Mouse (Mus musculus): ENCODE results near the gene Cog6.

DNA sequence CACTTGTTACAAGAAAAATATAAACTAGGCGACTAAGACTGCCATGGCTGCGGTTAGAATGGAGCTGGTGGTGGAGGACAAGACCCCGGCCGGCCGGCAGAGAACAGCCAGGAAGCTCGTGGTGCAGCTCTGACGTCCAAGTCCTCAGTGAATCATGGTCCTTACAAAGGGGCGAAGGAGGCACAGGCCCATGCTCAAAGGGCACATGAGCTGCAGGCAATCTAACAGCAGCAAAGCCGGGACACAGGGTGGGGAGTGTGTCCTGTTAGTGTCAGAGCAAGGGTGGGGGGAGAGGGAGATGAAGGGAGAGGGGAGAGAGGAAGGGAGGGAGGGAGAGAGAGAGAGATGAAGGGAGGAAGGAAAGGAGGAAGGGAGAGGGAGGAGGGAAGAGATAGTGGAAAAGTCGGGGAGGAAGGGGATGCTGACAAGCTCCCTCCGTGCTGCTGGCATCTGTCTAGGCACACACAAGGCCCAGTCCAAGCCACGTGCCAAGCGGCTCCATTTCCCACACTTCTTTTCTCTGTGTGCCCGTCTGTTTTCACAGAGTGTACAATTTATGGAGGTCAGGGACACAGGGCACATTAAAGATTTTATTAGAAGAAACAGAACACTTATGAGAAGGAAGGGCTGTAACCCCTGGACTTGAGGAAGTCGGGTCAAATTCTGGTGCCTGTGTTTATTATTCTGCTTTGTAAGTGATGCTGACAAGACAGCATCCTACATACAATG lies 17.9 kb downstream of the Cog6 start:
- no peak for TF ChIP-seq CHD2 (IDR thresholded peaks at IDR 0.05; ENCODE audit: low read depth, low read length)
- no peak for TF ChIP-seq HCFC1 (IDR thresholded peaks at IDR 0.05; ENCODE audit: borderline replicate concordance, insufficient read depth, low read length)

Measured in ES-E14 (cell line).